Mouse (Mus musculus) ES-E14 (cell line): Measurements from ENCODE around the gene Pde4d. TPM values are rescaled to one million over a fixed set of nuclear protein-coding genes. Genes with fewer than 3 reads are reported as not detected.

Experiments used
- DNase-seq: peaks from one replicate; pipeline ENCODE4 v3.0.0-alpha.2; 2013; ENCODE audit warnings: low read depth, low spot score
- H3K27ac ChIP-seq: 2 replicates; pipeline ENCODE4 v1.5.1; 2012; ENCODE audit warnings: low read depth, mild to moderate bottlenecking, low read length, moderate library complexity, mixed read lengths; ENCODE audit not compliant: poor library complexity, insufficient read depth, severe bottlenecking
- H3K36me3 ChIP-seq: 2 replicates; pipeline ENCODE4 v1.6.1; 2012; ENCODE audit warnings: mild to moderate bottlenecking, low read length, moderate library complexity, mixed read lengths; ENCODE audit not compliant: control insufficient read depth, poor library complexity, insufficient read depth, severe bottlenecking
- H3K4me1 ChIP-seq, 2 experiments: fragments of 150-350 bp in 1 of 2; sonication (generic) in 1 of 2; 2 replicates each; pipeline ENCODE4 v1.6.1; 2012; ENCODE audit warnings: low read length in 2 of 2, mild to moderate bottlenecking in 1 of 2, mixed read lengths in 1 of 2; ENCODE audit not compliant: control insufficient read depth in 2 of 2, insufficient read depth in 2 of 2, poor library complexity in 1 of 2
- H3K4me3 ChIP-seq, 2 experiments: fragments of 150-350 bp in 1 of 2; sonication (generic) in 1 of 2; 2 replicates each; pipeline ENCODE4 v1.5.1; 2012; ENCODE audit warnings: low read length in 2 of 2, low read depth in 1 of 2, mild to moderate bottlenecking in 1 of 2, mixed read lengths in 1 of 2; ENCODE audit not compliant: insufficient read depth in 1 of 2, poor library complexity in 1 of 2, severe bottlenecking in 1 of 2
- H3K9ac ChIP-seq: 2 replicates; pipeline ENCODE4 v1.6.1; 2012; ENCODE audit warnings: low read depth, mild to moderate bottlenecking, low read length, mixed read lengths; ENCODE audit not compliant: poor library complexity, insufficient read depth, severe bottlenecking
- H3K9me3 ChIP-seq: fragments of 150-350 bp; sonication (generic); 2 replicates; pipeline ENCODE4 v1.6.1; 2012; ENCODE audit warnings: low read depth, mild to moderate bottlenecking, low read length; ENCODE audit not compliant: control insufficient read depth, insufficient read depth
- CHD2 ChIP-seq: IDR thresholded peaks from 2 replicates; pipeline ENCODE4 v1.6.1; 2014; ENCODE audit warnings: mild to moderate bottlenecking, low read depth, low read length, inconsistent platforms
- HCFC1 ChIP-seq: IDR thresholded peaks from 2 replicates; pipeline ENCODE4 v1.6.1; 2012; ENCODE audit warnings: low read length, inconsistent platforms, borderline replicate concordance; ENCODE audit not compliant: insufficient read depth
- MAFK ChIP-seq: IDR thresholded peaks from 2 replicates; pipeline ENCODE4 v1.6.1; 2014; ENCODE audit warnings: mild to moderate bottlenecking, low read depth, low read length, inconsistent platforms; ENCODE audit not compliant: insufficient read depth
- ZC3H11A ChIP-seq: IDR thresholded peaks from 2 replicates; pipeline ENCODE4 v1.6.1; 2012; ENCODE audit warnings: low read depth, mild to moderate bottlenecking, inconsistent platforms, low read length, borderline replicate concordance
- ZNF384 ChIP-seq: IDR thresholded peaks from 2 replicates; pipeline ENCODE4 v1.6.1; 2012; ENCODE audit warnings: low read depth, low read length, inconsistent platforms
- in situ Hi-C, 2 experiments: fragments of 600-800 bp; cut with MboI; formaldehyde crosslinking; loops; one replicate each; pipeline ENCODE4 v1.15.1; 2025; ENCODE audit warnings: low sequenced_read_pairs in 2 of 2, inconsistent platforms in 1 of 2; ENCODE audit not compliant: unreplicated experiment in 2 of 2
- total RNA-seq: library from RNA; depleted of rRNA; stranded (reverse); fragments of 300-350 nt; gene quantifications from 2 replicates; pipeline ENCODE4 v1.2.3, GENCODE M21; 2012

Gene Pde4d
- total RNA-seq, 1 experiment = 10.4 TPM

- H3K9me3 ChIP-seq = no peaks in the 10 kb centered on the region
- H3K4me1 ChIP-seq = no peaks in the 10 kb centered on the region
- no peak overlapping the region for H3K27ac ChIP-seq
- H3K4me3 ChIP-seq = no peak overlapping the region
- DNase-seq = no peak
- TF ChIP-seq MAFK (no peak), ZNF384 (no peak), ZC3H11A (no peak), HCFC1 (no peak), CHD2 (no peak)
- in situ Hi-C loops = no loop called here
- no peak overlapping the region for H3K9ac ChIP-seq
- H3K36me3 ChIP-seq = no peaks in the 10 kb centered on the region
These were observed 719.0 kb downstream of the Pde4d start for GRCm38 (mm10) chr13:109168556-109169334.

DNA sequence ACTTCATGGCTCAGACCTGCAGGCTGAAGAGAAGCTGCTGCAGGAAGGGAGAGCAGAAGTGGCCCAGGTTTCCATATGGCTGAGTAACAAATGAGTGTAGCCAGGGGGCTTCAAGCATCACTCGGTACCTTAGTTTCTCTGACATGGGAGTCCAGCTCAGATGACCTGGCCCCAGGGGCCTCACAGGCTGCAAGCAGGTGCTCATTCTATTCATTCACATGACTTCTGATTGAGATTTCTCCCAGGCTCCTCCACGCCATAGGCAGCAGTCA lies 719.5 kb downstream of the Pde4d start:
- in situ Hi-C loops = no loop called here
- no peaks in the 10 kb centered on the region for H3K4me1 ChIP-seq
- H3K36me3 ChIP-seq = no peaks in the 10 kb centered on the region
- H3K27ac ChIP-seq = no peak overlapping the region
- no peaks in the 10 kb centered on the region for H3K9me3 ChIP-seq
- TF ChIP-seq ZNF384 = no peak
- no peak for TF ChIP-seq HCFC1
- no peak for TF ChIP-seq ZC3H11A
- TF ChIP-seq MAFK = no peak
- no peak for TF ChIP-seq CHD2
- no peak overlapping the region for H3K4me3 ChIP-seq
- no peak overlapping the region for H3K9ac ChIP-seq
- DNase-seq = no peak

DNA sequence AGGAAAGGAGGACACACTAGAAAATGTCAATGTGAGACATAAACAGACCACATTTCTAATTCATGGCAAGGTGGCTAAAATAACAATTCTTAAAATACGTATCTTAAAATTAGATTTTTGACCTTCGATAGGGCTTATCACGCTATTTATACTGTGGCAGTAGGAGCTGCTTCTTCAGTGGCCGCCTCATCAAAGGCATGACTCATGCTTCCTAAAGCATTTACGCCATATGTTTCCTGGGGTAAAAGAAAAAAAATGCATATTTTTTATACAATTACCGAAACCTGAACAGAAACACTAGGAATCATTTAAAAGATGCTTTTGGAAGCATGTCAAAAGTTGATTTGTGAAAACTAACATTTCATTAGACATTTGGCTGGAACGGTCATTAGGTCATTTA lies 721.9 kb downstream of the Pde4d start:
- TF ChIP-seq CHD2 = no peak
- no peak for TF ChIP-seq ZNF384
- no peak for TF ChIP-seq MAFK
- no peak for TF ChIP-seq HCFC1
- no peak for TF ChIP-seq ZC3H11A
- Histone ChIP-seq H3K9ac (no peak overlapping the region), H3K36me3 (no peaks in the 10 kb centered on the region), H3K9me3 (no peaks in the 10 kb centered on the region), H3K27ac (no peak overlapping the region), H3K4me3 (no peak overlapping the region), H3K4me1 (no peaks in the 10 kb centered on the region)
- in situ Hi-C loops = no loop called here
- no peak for DNase-seq

DNA sequence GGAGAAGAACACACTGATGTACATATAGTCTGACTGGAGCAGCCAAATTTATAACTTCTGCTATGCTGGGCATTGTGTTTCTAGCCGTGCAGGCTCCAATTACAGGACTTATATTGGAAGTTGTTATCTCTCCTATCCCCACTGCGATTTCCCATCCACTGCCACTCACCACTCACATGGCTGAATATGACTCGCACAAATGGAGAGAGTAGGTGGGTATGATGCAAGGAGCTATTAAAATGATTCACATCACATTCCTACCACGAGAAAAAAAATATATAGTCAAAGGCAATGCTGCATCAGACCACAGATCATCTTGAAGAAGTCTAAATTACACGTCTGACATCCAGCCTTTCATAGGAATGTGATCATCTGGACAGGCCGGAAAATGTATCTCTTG lies 725.5 kb downstream of the Pde4d start:
- TF ChIP-seq ZNF384 (no peak), MAFK (no peak), HCFC1 (no peak), ZC3H11A (no peak), CHD2 (no peak)
- no peak overlapping the region for H3K4me3 ChIP-seq
- H3K27ac ChIP-seq = no peak overlapping the region
- H3K4me1 ChIP-seq = no peaks in the 10 kb centered on the region
- in situ Hi-C loops = no loop called here
- no peak overlapping the region for H3K9ac ChIP-seq
- no peak for DNase-seq
- no peaks in the 10 kb centered on the region for H3K36me3 ChIP-seq
- H3K9me3 ChIP-seq = no peaks in the 10 kb centered on the region
